Mouse (Mus musculus): ENCODE data around the gene Olfr94. TPM values are rescaled to one million over a fixed set of nuclear protein-coding genes. Genes with fewer than 3 reads are reported as not detected.
A peak's percentile ranks its signal among the peaks of the same experiment; 100 is the strongest.

The Olfr94 gene
- polyA plus RNA-seq, 1 experiment: not detected

DNA sequence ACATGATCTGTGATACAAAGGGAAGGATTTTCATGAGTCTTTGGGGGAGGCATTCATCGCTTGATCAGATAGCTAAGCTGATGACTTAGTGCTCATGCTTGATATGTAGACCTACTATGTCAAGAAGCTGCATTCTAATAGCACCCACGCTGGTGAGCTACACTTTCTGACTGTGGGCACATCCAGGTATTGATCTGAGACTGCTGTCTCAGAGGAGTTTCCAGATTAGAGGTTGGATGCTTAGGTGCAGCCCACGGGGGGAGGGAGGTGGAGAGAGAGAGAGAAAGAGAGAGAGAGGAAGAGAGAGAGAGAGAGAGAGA is 3.1 kb upstream of the Olfr94 start:
- no peak for TF ChIP-seq MYOD1 (IDR thresholded peaks at IDR 0.05; ENCODE audit: control insufficient read depth, insufficient read length, low read depth)
- TF ChIP-seq CEBPB (IDR thresholded peaks at IDR 0.05; ENCODE audit: low read depth): no peak
- TF ChIP-seq MAX (IDR thresholded peaks at IDR 0.05): no peak
- no peak for TF ChIP-seq FOSL1 (IDR thresholded peaks at IDR 0.05; ENCODE audit: insufficient read depth, low read length, poor library complexity, severe bottlenecking)
- no peak for TF ChIP-seq USF1 (IDR thresholded peaks at IDR 0.05; ENCODE audit: low read depth)
- TF ChIP-seq MYOG (IDR thresholded peaks at IDR 0.05; ENCODE audit: control insufficient read depth, extremely low read depth, insufficient read length): no peak
- no peak for TF ChIP-seq CTCF (IDR thresholded peaks at IDR 0.05; ENCODE audit: control insufficient read depth, insufficient read depth, insufficient read length)
- H3K4me3 ChIP-seq (ENCODE audit: insufficient read depth, poor library complexity, severe bottlenecking): no peak overlapping the region
- H3K36me3 ChIP-seq (ENCODE audit: control insufficient read depth, insufficient read depth): no peaks in the 10 kb centered on the region
- no peak overlapping the region for H3ac ChIP-seq (ENCODE audit: control insufficient read depth, insufficient read length, low read depth)
- H3K27me3 ChIP-seq (ENCODE audit: control insufficient read depth, insufficient read depth, insufficient read length): no peaks in the 10 kb centered on the region
- no peaks in the 10 kb centered on the region for H3K79me3 ChIP-seq (ENCODE audit: low read depth)
- no peaks in the 10 kb centered on the region for H3K79me2 ChIP-seq (ENCODE audit: control insufficient read depth, insufficient read depth)

GRCm38 (mm10) chr17:37203206-37203916 is 2.6 kb upstream of the Olfr94 start:
- no peaks in the 10 kb centered on the region for H3K36me3 ChIP-seq (ENCODE audit: control insufficient read depth, insufficient read depth)
- TF ChIP-seq CEBPB (IDR thresholded peaks at IDR 0.05; ENCODE audit: low read depth) (no peak), USF1 (IDR thresholded peaks at IDR 0.05; ENCODE audit: low read depth) (no peak), MAX (IDR thresholded peaks at IDR 0.05) (no peak), CTCF (IDR thresholded peaks at IDR 0.05; ENCODE audit: control insufficient read depth, insufficient read depth, insufficient read length) (peak; percentile 100)
- no peaks in the 10 kb centered on the region for H3K79me3 ChIP-seq (ENCODE audit: low read depth)
- H3ac ChIP-seq (ENCODE audit: control insufficient read depth, insufficient read length, low read depth): no peak overlapping the region
- no peak overlapping the region for H3K4me3 ChIP-seq (ENCODE audit: insufficient read depth, poor library complexity, severe bottlenecking)
- H3K79me2 ChIP-seq (ENCODE audit: control insufficient read depth, insufficient read depth): no peaks in the 10 kb centered on the region
- H3K27me3 ChIP-seq (ENCODE audit: control insufficient read depth, insufficient read depth, insufficient read length): no peaks in the 10 kb centered on the region

DNA sequence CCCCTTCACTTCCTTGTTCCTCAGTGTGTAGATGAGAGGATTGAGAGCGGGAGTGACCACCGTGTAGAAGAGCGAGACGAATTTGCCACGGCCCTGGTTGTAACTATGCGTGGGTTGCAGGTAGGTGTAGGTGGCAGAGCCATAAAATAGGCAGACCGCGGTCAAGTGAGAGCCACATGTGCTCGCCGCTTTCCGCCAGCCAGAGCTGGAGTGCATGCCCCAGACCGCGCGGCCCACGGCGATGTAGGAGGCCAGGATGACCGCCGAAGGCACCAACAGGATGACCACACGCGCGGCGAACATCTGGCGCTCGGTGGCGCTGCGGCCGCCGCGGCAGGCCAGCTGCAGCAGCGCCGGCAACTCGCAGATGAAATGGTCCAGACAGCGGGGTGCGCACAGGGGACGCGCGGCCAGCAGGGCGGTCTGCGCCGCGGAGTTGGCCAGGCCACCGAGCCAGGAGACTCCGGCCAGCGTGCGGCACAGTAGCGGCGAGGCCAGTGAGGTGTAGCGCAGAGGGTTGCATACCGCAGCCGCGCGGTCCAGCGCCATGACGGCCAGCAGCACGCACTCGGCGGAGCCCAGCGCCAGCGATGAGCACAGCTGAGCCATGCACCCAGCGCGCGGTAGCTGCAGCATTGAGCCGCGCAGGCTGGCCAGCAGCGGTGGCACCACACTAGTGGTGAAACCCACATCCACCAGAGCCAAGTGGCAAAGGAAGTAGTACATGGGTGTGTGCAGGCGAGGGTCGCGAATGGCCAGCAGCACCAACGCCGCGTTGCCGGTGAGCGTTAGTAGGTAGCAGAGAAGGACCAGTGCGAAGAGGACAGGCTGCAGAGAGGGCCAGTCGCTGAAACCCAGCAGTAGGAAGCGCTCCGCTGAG is 3.7 kb downstream of the Olfr94 start:
- no peak overlapping the region for H3K4me3 ChIP-seq (ENCODE audit: insufficient read depth, poor library complexity, severe bottlenecking)
- no peaks in the 10 kb centered on the region for H3K79me2 ChIP-seq (ENCODE audit: control insufficient read depth, insufficient read depth)
- no peaks in the 10 kb centered on the region for H3K27me3 ChIP-seq (ENCODE audit: control insufficient read depth, insufficient read depth, insufficient read length)
- no peak overlapping the region for H3ac ChIP-seq (ENCODE audit: control insufficient read depth, insufficient read length, low read depth)
- no peaks in the 10 kb centered on the region for H3K79me3 ChIP-seq (ENCODE audit: low read depth)
- TF ChIP-seq CTCF (IDR thresholded peaks at IDR 0.05; ENCODE audit: control insufficient read depth, insufficient read depth, insufficient read length): no peak
- TF ChIP-seq CEBPB (IDR thresholded peaks at IDR 0.05; ENCODE audit: low read depth): no peak
- no peak for TF ChIP-seq MYOD1 (IDR thresholded peaks at IDR 0.05; ENCODE audit: control insufficient read depth, insufficient read length, low read depth)
- no peak for TF ChIP-seq MAX (IDR thresholded peaks at IDR 0.05)
- TF ChIP-seq FOSL1 (IDR thresholded peaks at IDR 0.05; ENCODE audit: insufficient read depth, low read length, poor library complexity, severe bottlenecking): no peak
- no peak for TF ChIP-seq USF1 (IDR thresholded peaks at IDR 0.05; ENCODE audit: low read depth)
- no peak for TF ChIP-seq MYOG (IDR thresholded peaks at IDR 0.05; ENCODE audit: control insufficient read depth, extremely low read depth, insufficient read length)
- no peaks in the 10 kb centered on the region for H3K36me3 ChIP-seq (ENCODE audit: control insufficient read depth, insufficient read depth)

GRCm38 (mm10) chr17:37194782-37195181 is 6.0 kb downstream of the Olfr94 start:
- Histone ChIP-seq H3K27me3 (ENCODE audit: control insufficient read depth, insufficient read depth, insufficient read length) (no peaks in the 10 kb centered on the region), H3K36me3 (ENCODE audit: control insufficient read depth, insufficient read depth) (no peaks in the 10 kb centered on the region), H3ac (ENCODE audit: control insufficient read depth, insufficient read length, low read depth) (no peak overlapping the region), H3K4me3 (ENCODE audit: insufficient read depth, poor library complexity, severe bottlenecking) (no peak overlapping the region), H3K79me2 (ENCODE audit: control insufficient read depth, insufficient read depth) (no peaks in the 10 kb centered on the region), H3K79me3 (ENCODE audit: low read depth) (no peaks in the 10 kb centered on the region)
- TF ChIP-seq MYOD1 (IDR thresholded peaks at IDR 0.05; ENCODE audit: control insufficient read depth, insufficient read length, low read depth): no peak
- no peak for TF ChIP-seq MYOG (IDR thresholded peaks at IDR 0.05; ENCODE audit: control insufficient read depth, extremely low read depth, insufficient read length)
- TF ChIP-seq FOSL1 (IDR thresholded peaks at IDR 0.05; ENCODE audit: insufficient read depth, low read length, poor library complexity, severe bottlenecking): peak; percentile 61

DNA sequence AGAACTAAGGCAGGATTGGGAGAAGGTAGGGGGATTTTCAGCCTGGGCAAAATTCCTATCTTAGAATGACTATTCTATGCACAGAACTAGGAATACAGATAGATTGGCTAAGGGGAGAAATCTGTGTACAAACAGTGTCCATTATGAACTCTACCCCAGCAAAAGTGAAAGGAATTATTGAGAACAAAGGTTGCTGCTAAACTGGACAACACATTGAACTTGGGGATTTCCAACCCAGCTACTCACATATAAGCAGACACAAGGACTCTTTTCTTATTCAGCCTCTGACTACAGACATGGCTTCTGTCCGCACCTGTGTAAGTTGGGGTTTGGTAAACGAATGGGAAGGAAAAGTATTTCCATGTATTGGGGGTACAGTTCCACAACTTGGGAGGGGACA is 7.1 kb downstream of the Olfr94 start, which contains the start of gene Ubd:
TSS of gene Ubd (plus strand) at position 237 of the 400 bp plus-strand sequence.
- no peak within 1 kb of the TSS for H3K4me3 ChIP-seq (ENCODE audit: insufficient read depth, poor library complexity, severe bottlenecking)
- no peaks in the 10 kb centered on the region for H3K79me2 ChIP-seq (ENCODE audit: control insufficient read depth, insufficient read depth)
- no peaks in the 10 kb centered on the region for H3K79me3 ChIP-seq (ENCODE audit: low read depth)
- no peaks in the 10 kb centered on the region for H3K36me3 ChIP-seq (ENCODE audit: control insufficient read depth, insufficient read depth)
- TF ChIP-seq MAX (IDR thresholded peaks at IDR 0.05) (no peak), FOSL1 (IDR thresholded peaks at IDR 0.05; ENCODE audit: insufficient read depth, low read length, poor library complexity, severe bottlenecking) (no peak), MYOG (IDR thresholded peaks at IDR 0.05; ENCODE audit: control insufficient read depth, extremely low read depth, insufficient read length) (no peak), CEBPB (IDR thresholded peaks at IDR 0.05; ENCODE audit: low read depth) (no peak), USF1 (IDR thresholded peaks at IDR 0.05; ENCODE audit: low read depth) (no peak)
- H3ac ChIP-seq (ENCODE audit: control insufficient read depth, insufficient read length, low read depth): no peak within 1 kb of the TSS
- H3K27me3 ChIP-seq (ENCODE audit: control insufficient read depth, insufficient read depth, insufficient read length): no peaks in the 10 kb centered on the region

Data from C2C12 (cell line).